Mouse (Mus musculus) cerebellum, postnatal 14 days (tissue): Measurements from ENCODE around the gene Nbas.
A peak's percentile ranks its signal among the peaks of the same experiment; 100 is the strongest.

Experiments used
- DNase-seq, 2 experiments: peaks; one replicate each; pipeline ENCODE4 v3.0.0; 2021; ENCODE audit warnings: mixed read lengths in 2 of 2

Nbas gene

GRCm38 (mm10) chr12:13268826-13269449 lies at the start of gene Nbas:
Gene Nbas (plus strand): TSS chr12:13269133.
- DNase-seq: peak; percentile 91 to 92

GRCm38 (mm10) chr12:13242453-13242852 lies 26.5 kb upstream of the Nbas start:
- DNase-seq: no peak

DNA sequence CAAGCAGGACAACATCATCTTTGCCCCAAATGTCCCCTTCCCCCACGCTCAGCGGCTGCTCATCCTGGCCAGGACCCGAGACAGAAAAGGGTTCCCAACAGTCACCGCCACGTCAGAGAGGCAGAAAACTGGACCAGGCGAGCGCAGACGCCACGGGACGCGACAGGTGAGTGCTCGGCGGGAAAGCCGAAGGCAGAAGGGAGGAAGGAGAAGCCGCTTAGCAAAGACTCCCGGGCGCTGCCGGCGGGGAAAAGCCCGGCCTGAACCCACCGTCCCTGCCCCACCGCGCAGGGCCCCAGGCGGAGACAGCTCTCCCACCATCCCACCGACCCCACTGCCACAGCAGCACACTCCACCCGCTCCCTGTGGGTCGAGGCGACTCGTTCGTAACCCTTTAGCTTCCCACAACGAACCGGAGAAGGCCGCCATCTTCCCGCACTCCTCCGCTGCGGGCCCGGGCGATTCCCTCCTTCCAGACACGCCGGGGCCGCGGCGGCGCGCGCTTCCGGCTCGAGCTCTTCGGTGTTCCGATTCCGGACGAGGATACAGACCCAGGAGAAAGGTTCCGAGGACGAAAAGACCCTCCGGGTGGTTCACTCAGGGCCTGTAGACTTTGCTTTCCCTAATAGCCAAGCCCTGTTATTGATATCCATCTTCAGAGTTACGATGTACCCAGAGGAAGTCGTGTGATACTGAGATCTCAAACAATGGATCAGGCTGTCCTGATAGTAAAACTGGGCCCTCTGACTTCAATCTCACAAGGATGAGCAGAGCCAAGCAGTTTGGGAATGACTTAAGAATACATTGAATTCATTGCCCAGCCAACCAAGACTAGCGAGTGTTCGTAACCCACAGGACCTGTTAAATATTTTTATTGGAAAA lies 20.0 kb upstream of the Nbas start, which contains the start of gene Ddx1:
Ddx1 (minus strand) TSS at position 523 of the 882 bp plus-strand sequence.
- DNase-seq: peak; percentile 90 to 94

DNA sequence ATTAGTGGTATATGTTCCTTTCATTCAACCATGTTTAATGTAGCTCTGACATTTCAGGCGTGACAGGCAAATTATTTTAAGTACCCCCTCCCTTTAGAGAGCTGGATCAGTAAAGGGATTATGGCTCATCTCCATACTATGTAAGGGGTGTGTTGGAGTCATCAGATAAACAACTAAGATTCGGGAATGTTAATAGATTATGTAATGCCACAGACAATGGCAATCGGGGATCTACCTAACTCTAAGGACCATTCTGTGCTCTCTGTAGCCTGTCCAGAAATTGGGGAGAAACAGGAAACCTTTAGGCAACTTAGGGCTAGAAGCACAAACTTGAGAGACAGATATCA lies 19.4 kb upstream of the Nbas start:
- peak in 1 of 2 experiments; percentile 12 for DNase-seq

GRCm38 (mm10) chr12:13255068-13255467 lies 13.9 kb upstream of the Nbas start:
- DNase-seq: no peak

GRCm38 (mm10) chr12:13255701-13256100 lies 13.2 kb upstream of the Nbas start:
- DNase-seq: no peak

DNA sequence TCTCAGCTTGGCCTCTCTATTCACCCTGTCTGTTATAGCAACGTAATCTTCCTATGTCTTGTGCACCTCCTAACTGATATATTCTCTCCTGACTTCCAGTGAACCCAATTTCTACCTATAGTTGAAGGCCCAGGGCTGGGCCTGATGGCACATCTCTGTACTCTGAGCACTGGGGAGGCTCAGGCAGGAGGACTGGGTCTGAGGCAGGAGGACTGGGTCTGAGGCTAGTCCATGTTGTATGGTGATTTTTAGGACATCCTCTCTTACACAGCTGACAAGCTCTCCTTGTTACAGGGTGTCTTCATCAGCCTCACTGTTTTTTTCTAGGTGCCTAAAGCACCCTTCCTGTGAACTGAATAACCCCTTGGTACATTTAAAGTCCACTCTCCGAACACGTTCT lies 521 bp upstream of the Nbas start:
- DNase-seq: no peak

- DNase-seq: peak; percentile 12 to 21
Observed at GRCm38 (mm10) chr12:13269570-13270390, 847 bp downstream of the Nbas start.

- DNase-seq: no peak
Observed at GRCm38 (mm10) chr12:13291453-13291852, 22.5 kb downstream of the Nbas start.

- peak in 1 of 2 experiments; percentile 17 for DNase-seq
Observed at GRCm38 (mm10) chr12:13293421-13293881, 24.5 kb downstream of the Nbas start.

- no peak for DNase-seq
Observed at GRCm38 (mm10) chr12:13303037-13303436, 34.1 kb downstream of the Nbas start.

- no peak for DNase-seq
Observed at GRCm38 (mm10) chr12:13313966-13314365, 45.0 kb downstream of the Nbas start.

DNA sequence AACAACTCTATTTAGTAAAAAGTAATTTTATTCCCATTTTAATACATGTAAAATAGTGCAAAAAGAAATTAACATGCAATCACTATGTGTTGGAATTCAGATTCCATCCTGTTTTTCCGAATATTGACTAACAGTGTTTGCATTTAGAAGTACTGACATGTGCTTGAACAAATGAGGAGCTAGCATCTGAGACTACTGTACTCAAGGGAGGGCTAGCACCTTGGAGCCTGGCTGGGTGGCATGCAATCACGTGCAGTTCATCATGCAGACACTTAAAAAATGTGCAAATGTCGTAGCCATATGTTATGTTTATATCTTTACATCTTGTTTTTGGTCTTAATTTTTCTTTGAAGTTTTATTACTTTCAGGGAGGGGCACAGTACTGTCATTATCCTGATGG lies 45.5 kb downstream of the Nbas start:
- no peak for DNase-seq

- no peak for DNase-seq
Observed at GRCm38 (mm10) chr12:13315081-13315480, 46.1 kb downstream of the Nbas start.

- DNase-seq: no peak
Observed at GRCm38 (mm10) chr12:13342535-13342934, 73.6 kb downstream of the Nbas start.

- no peak for DNase-seq
Observed at GRCm38 (mm10) chr12:13356201-13356600, 87.3 kb downstream of the Nbas start.

- peak; percentile 39 to 43 for DNase-seq
Observed at GRCm38 (mm10) chr12:13356769-13357168, 87.8 kb downstream of the Nbas start.

DNA sequence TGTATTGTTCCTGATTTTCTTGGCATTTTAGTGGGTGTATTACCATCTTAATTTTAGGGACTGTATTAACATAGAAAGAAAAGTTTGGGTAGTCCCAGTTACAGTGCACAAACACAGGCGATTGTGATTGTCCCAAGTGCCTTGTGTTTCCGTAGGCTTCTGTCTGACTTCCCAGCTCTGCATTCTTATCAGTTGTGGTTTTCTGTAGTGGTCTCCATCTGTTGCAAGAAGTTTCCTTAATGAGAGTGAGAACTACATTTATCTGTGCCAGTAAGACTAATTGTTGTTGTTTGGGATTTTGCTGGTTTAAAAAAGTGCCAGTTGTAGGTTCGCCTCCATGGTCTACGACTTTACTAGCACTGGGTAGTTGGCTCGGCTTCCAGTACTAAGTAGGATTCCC lies 88.3 kb downstream of the Nbas start:
- DNase-seq: no peak

DNA sequence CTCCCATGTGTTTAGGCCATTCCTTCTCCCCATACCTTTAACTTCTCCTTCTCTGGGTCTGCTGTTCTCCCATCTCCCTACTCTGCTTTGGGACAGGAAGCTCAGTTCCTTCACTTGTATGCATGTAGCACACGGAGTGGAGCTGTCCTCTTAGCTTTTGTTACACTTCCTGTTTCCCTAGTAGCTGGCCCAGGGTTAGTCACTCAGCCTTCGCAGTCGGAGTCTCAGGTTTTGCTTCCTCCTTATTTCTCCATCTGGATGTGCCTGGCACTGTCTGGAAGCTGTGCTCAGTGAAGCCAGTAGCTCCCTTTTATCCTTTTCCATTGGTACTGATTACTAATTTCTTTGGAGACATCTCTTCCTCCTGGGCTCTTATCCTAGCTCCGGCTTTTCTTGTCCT lies 89.9 kb downstream of the Nbas start:
- no peak for DNase-seq

- DNase-seq: no peak
Observed at GRCm38 (mm10) chr12:13360183-13360811, 91.4 kb downstream of the Nbas start.

DNA sequence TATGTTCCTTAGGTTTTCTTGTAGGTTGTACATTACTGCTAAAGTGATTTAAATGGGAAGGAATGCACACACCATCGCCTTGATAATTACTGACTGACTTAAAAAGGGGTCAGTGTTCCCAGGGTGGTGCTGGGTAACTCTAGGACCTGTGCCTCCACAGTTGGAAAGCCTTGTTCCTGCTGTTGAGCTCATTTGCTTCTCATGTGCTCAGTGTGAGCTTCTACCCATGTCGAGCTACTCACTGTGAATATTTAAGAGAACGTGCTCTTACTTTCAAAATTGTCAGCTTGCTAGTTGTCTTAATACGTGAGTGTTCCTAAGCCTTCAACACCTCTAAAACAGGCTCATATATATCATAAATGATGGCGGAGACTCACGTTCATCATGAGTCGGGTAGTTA lies 112.6 kb downstream of the Nbas start:
- DNase-seq: no peak

DNA sequence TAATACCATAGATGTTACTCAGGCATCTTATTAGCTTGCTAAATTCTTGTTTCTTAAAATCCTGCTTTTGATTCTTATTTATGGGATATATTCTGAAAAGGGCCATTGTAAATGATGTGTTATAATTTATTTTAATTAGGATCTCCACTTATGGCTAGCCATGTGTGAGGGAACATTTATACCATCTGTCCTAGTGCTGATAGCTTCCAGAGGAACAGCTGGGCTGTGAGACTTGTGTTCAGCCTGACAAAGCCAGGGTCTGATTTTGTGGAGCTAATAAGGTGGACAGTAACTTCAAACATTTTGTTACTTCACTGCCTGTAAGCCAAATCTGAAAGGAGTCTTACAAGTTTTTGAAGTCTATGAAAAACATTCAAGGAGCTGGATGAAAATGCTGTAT lies 113.1 kb downstream of the Nbas start:
- DNase-seq: no peak

- peak in 1 of 2 experiments; percentile 10 for DNase-seq
Observed at GRCm38 (mm10) chr12:13389644-13390043, 120.7 kb downstream of the Nbas start.
